Comparison of ENCODE assay signal across 13 mouse cellular contexts in genomic region chr12:79878766-79879092, GRCm38 (mm10).
DNase-seq lines count a peak whose midpoint lies in the region; ATAC-seq and TF ChIP-seq lines count a peak whose summit lies in the region.
"Had no signal": no experiment of that assay in that cellular context is flagged by ENCODE, and none has a peak within 500 bp of the region (broad histone marks: within the 10 kb centered on the region; RNA-seq: fewer than 3 reads in every experiment).

No protein-coding gene starts in this region.

- peaks cover 30% of the 10 kb centered on the region for H3K4me1 ChIP-seq in heart, embryonic 15.5 days (replicated peaks)
- H3K4me1 ChIP-seq in lung, postnatal 0 days (ENCODE audit: insufficient read depth, low read depth, low read length) = peaks cover 15% of the 10 kb centered on the region; the same call in 1 of the 2 replicates
- 0 out of 2 replicates have a peak, but pooled peaks cover 3% of the 10 kb centered on the region for H3K4me1 ChIP-seq in lung, adult 2 months (ENCODE audit: control insufficient read depth, insufficient read depth, low read length)
- peaks cover 21% of the 10 kb centered on the region for H3K4me1 ChIP-seq in forebrain, embryonic 11.5 days (replicated peaks; ENCODE audit: control insufficient read depth, insufficient read depth, low read length)
- H3K4me1 ChIP-seq in limb, embryonic 15.5 days = peaks cover 33% of the 10 kb centered on the region

- TF ChIP-seq EP300 in lung, postnatal 0 days (IDR thresholded peaks at IDR 0.05) = no peak

- H3K4me2 ChIP-seq in heart, embryonic 15.5 days = no peak overlapping the region
- H3K4me2 ChIP-seq in lung, postnatal 0 days (replicated peaks; ENCODE audit: low read depth, low read length) = no peak overlapping the region
- H3K4me2 ChIP-seq in forebrain, embryonic 11.5 days (ENCODE audit: low read depth, low read length, severe bottlenecking) = no peak overlapping the region
- H3K4me2 ChIP-seq in limb, embryonic 15.5 days = no peak overlapping the region

- no peaks in the 10 kb centered on the region for H3K9me3 ChIP-seq in heart, embryonic 15.5 days (replicated peaks)
- H3K9me3 ChIP-seq in lung, postnatal 0 days (ENCODE audit: low read length) = no peaks in the 10 kb centered on the region
- H3K9me3 ChIP-seq in forebrain, embryonic 11.5 days (ENCODE audit: control insufficient read depth, low read length) = no peaks in the 10 kb centered on the region
- no peaks in the 10 kb centered on the region for H3K9me3 ChIP-seq in limb, embryonic 15.5 days

- H3K27ac ChIP-seq in heart, embryonic 15.5 days = 0 out of 2 replicates have a peak overlapping the region, but pooled peaks have one; percentile 22
- H3K27ac ChIP-seq in lung, postnatal 0 days (ENCODE audit: low read length) = 0 out of 2 replicates have a peak overlapping the region, but pooled peaks have one; percentile 55
- H3K27ac ChIP-seq in forebrain, embryonic 11.5 days (ENCODE audit: low read depth, low read length) = peak overlapping the region; percentile 87
- peak overlapping the region; percentile 83 for H3K27ac ChIP-seq in limb, embryonic 15.5 days

- no peaks in the 10 kb centered on the region for H3K36me3 ChIP-seq in heart, embryonic 15.5 days
- H3K36me3 ChIP-seq in lung, postnatal 0 days (ENCODE audit: insufficient read depth, low read length) = no peaks in the 10 kb centered on the region
- no peaks in the 10 kb centered on the region for H3K36me3 ChIP-seq in forebrain, embryonic 11.5 days (ENCODE audit: control insufficient read depth, insufficient read depth, low read length)
- H3K36me3 ChIP-seq in limb, embryonic 15.5 days = no peaks in the 10 kb centered on the region

- no peaks in the 10 kb centered on the region for H3K27me3 ChIP-seq in heart, embryonic 15.5 days
- H3K27me3 ChIP-seq in lung, postnatal 0 days (replicated peaks; ENCODE audit: insufficient read depth, low read length) = no peaks in the 10 kb centered on the region
- no peaks in the 10 kb centered on the region for H3K27me3 ChIP-seq in forebrain, embryonic 11.5 days (ENCODE audit: control insufficient read depth, insufficient read depth, low read length)
- H3K27me3 ChIP-seq in limb, embryonic 15.5 days = no peaks in the 10 kb centered on the region
- H3K27me3 ChIP-seq: Patski had no signal

- WGBS in heart, embryonic 15.5 days = 66% methylated on average over 5 of the region's 5 CpGs
- WGBS in lung, postnatal 0 days = 46% methylated on average over 5 of the region's 5 CpGs
- WGBS in lung, adult 2 months = 80% methylated on average over 5 of the region's 5 CpGs
- 24% methylated on average over 5 of the region's 5 CpGs for WGBS in forebrain, embryonic 11.5 days
- WGBS in limb, embryonic 15.5 days = 34% methylated on average over 5 of the region's 5 CpGs

- DNase-seq in heart, postnatal 10 days = no peak
- DNase-seq in lung, postnatal 0 days (ENCODE audit: low spot score) = no peak
- DNase-seq in lung, adult 2 months = no peak
- peak; percentile 45 for DNase-seq in forebrain, embryonic 11.5 days (ENCODE audit: low spot score)
- no peak for DNase-seq in retina, postnatal 1 day
- no peak for DNase-seq in urinary bladder, postnatal 36 days (ENCODE audit: low spot score in 2 of 2)
- DNase-seq: adrenal gland, adult 8-10 months; cerebellum, adult 2 months; layer of hippocampus, postnatal 36 days had no signal

- TF ChIP-seq POLR2A in lung, adult 2 months (IDR thresholded peaks at IDR 0.05; ENCODE audit: borderline replicate concordance, extremely low read depth, low read depth, low read length) = no peak

- intact Hi-C loops in heart, postnatal 10 days (cut with DNase I) = no loop called here

- TF ChIP-seq CTCF in lung, postnatal 0 days (IDR thresholded peaks at IDR 0.05) = no peak
- no peak for TF ChIP-seq CTCF in lung, adult 2 months (IDR thresholded peaks at IDR 0.05; ENCODE audit: insufficient read depth, low read length)

- ATAC-seq in heart, embryonic 15.5 days (replicated peaks; ENCODE audit: insufficient number of reproducible peaks, insufficient read depth, low FRiP score, low read depth) = no peak
- no peak for ATAC-seq in lung, postnatal 0 days
- peak; percentile 2; the same call in 1 of the 2 replicates for ATAC-seq in forebrain, embryonic 11.5 days (replicated peaks; ENCODE audit: low FRiP score)
- no peak for ATAC-seq in limb, embryonic 15.5 days (ENCODE audit: insufficient number of reproducible peaks, low FRiP score, low TSS enrichment, low read depth)
- ATAC-seq: CD4-positive, CD25-positive, alpha-beta regulatory T cell, adult 4 months; Patski had no signal

- H3K4me3 ChIP-seq in heart, embryonic 15.5 days = no peak overlapping the region
- no peak overlapping the region for H3K4me3 ChIP-seq in lung, postnatal 0 days (ENCODE audit: low read depth, low read length)
- no peak overlapping the region for H3K4me3 ChIP-seq in lung, adult 2 months (replicated peaks; ENCODE audit: extremely low read depth, low read depth, low read length)
- no peak overlapping the region for H3K4me3 ChIP-seq in forebrain, embryonic 11.5 days (ENCODE audit: low read depth, low read length)
- no peak overlapping the region for H3K4me3 ChIP-seq in limb, embryonic 15.5 days

- H3K9ac ChIP-seq in heart, embryonic 15.5 days = no peak overlapping the region
- H3K9ac ChIP-seq in lung, postnatal 0 days (replicated peaks; ENCODE audit: low read depth) = no peak overlapping the region
- H3K9ac ChIP-seq in forebrain, embryonic 11.5 days (ENCODE audit: low read length) = no peak overlapping the region; the same call in 1 of the 2 replicates
- no peak overlapping the region for H3K9ac ChIP-seq in limb, embryonic 15.5 days

Comparison
In these comparisons a context has a peak if more than half of its experiments do, and no peak if none do; other contexts are left out.
1. H3K27ac ChIP-seq: peak in every context shown above with its lines; median percentile 87 in forebrain, embryonic 11.5 days; 83 in limb, embryonic 15.5 days; 55 in lung, postnatal 0 days; 22 in heart, embryonic 15.5 days.